Mouse (Mus musculus): ENCODE results near the gene Stat5a.

DNA sequence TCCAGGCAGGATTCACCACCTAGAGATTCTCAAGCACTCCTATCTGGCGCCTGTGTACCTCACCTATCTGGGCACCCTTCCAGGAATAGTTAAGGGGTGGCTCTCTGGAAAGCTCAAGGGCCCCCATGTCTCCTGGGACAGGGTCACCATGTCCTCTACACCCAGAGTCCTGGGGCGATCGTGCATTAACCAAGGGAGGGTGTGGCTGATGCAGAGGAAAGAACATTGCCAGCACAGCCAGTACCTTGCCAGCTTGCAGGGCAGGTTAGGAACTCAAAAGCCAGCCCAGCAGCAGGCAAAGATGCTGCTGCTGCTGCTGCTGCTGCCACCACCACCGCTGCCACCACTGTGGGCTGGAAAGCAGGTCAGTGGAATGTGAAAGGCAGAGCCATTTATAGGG is 4.9 kb upstream of the Stat5a start:
- TF ChIP-seq CTCF (IDR thresholded peaks at IDR 0.05; ENCODE audit: control insufficient read depth, insufficient read depth, insufficient replicate concordance, low read depth, low read length) (no peak), POLR2A (IDR thresholded peaks at IDR 0.05; ENCODE audit: control insufficient read depth, low read depth, low read length) (no peak)

All from testis, adult 2 months (tissue).